Mouse (Mus musculus): Measurements from ENCODE around the gene Brinp1. TPM values are rescaled to one million over a fixed set of nuclear protein-coding genes. Genes with fewer than 3 reads are reported as not detected.
A peak's percentile ranks its signal among the peaks of the same experiment; 100 is the strongest.

Brinp1 gene
- polyA plus RNA-seq (2014; fragmentation: Nextera tagmentation; extraction: Ambion mirVana): 2.3 and 2.9 TPM in 2 replicates

DNA sequence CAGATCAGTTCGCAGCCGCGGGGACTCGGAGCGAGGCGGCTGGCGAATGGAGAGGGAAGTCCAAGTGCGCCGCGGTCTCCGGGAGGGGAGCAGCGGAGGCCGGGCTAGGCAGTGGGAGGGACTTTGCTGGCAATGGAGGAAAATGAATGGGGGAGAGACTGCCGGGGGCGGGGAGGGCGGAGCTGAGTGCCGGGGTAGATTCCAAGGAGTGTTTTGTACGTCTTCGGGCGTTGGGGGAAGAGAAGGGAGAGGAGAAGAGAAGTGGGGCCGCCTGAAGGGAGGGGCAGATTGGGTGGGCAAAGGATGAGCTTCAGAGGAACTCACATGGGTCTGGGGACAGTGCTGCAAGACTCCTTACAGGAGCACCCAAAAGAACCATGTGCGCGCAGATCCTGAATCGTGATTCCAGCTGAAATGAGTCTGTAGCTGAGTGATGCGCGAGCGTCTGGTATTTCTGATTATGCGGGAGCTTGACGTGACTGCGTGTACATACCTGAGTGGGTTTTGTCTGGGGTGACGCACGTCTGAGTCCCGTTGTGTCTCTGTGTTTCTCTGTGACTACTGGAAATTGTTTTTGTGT, at the start of gene Brinp1:
Gene Brinp1 (minus strand): TSS at position 76 of the 580 bp plus-strand sequence.
- H3K4me2 ChIP-seq (ENCODE audit: low read length): peak within 1 kb of the TSS; percentile 75
- peak within 1 kb of the TSS; percentile 42 to 46 for H3K4me3 ChIP-seq (ENCODE audit: control insufficient read depth in 1 of 2, insufficient read depth in 1 of 2, low read depth in 1 of 2, low read length in 2 of 2)
- under 1% methylated on average over 33 of the region's 33 CpGs for WGBS
- peaks cover 31% of the 10 kb centered on the region for H3K27me3 ChIP-seq (ENCODE audit: control insufficient read depth, insufficient read depth, low read length)
- peak; percentile 59 for ATAC-seq (ENCODE audit: insufficient number of reproducible peaks, insufficient read depth, low FRiP score, low read depth)
- H3K36me3 ChIP-seq (ENCODE audit: control insufficient read depth, insufficient read depth, low read length): no peaks in the 10 kb centered on the region
- no peak within 1 kb of the TSS; the same call in 1 of the 2 replicates for H3K9ac ChIP-seq (ENCODE audit: low read length)
- no peaks in the 10 kb centered on the region; a peak in 1 of 4 replicates for H3K4me1 ChIP-seq (ENCODE audit: control insufficient read depth in 2 of 2, insufficient read depth in 2 of 2, low read length in 2 of 2)
- H3K9me3 ChIP-seq (ENCODE audit: control insufficient read depth, low read length): no peaks in the 10 kb centered on the region
- no peak within 1 kb of the TSS for H3K27ac ChIP-seq (replicated peaks in 1 of 2; ENCODE audit: control insufficient read depth in 1 of 2, insufficient read depth in 1 of 2, low read depth in 2 of 2, low read length in 2 of 2)

DNA sequence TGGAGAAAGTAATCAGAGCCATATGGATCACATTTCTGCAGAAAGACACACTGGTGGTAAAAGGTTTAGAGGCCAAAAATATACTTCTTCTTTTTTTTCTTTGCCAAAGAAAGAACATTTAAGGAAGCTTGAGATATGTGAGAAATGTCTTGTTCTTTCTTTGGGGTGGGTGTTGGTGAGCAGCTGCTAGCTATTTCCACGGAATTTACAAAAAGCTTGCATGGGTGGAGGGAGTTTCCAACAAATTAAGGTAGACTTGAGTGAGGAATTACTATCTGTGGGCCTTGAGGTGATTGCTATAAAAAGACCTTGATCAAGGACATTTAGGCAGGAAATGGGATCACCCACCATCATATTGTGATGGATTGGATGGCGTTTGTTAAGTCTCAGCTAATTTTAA, 3.1 kb upstream of the Brinp1 start:
- no peak overlapping the region for H3K27ac ChIP-seq (replicated peaks in 1 of 2; ENCODE audit: control insufficient read depth in 1 of 2, insufficient read depth in 1 of 2, low read depth in 2 of 2, low read length in 2 of 2)
- H3K4me2 ChIP-seq (ENCODE audit: low read length): no peak overlapping the region
- no peaks in the 10 kb centered on the region; a peak in 1 of 4 replicates for H3K4me1 ChIP-seq (ENCODE audit: control insufficient read depth in 2 of 2, insufficient read depth in 2 of 2, low read length in 2 of 2)
- no peaks in the 10 kb centered on the region for H3K36me3 ChIP-seq (ENCODE audit: control insufficient read depth, insufficient read depth, low read length)
- no peak overlapping the region for H3K9ac ChIP-seq (ENCODE audit: low read length)
- WGBS: 58% methylated on average over 2 of the region's 2 CpGs
- no peaks in the 10 kb centered on the region for H3K9me3 ChIP-seq (ENCODE audit: control insufficient read depth, low read length)
- H3K27me3 ChIP-seq (ENCODE audit: control insufficient read depth, insufficient read depth, low read length): peaks cover 31% of the 10 kb centered on the region
- ATAC-seq (ENCODE audit: insufficient number of reproducible peaks, insufficient read depth, low FRiP score, low read depth): no peak
- no peak overlapping the region for H3K4me3 ChIP-seq (ENCODE audit: control insufficient read depth in 1 of 2, insufficient read depth in 1 of 2, low read depth in 1 of 2, low read length in 2 of 2)

DNA sequence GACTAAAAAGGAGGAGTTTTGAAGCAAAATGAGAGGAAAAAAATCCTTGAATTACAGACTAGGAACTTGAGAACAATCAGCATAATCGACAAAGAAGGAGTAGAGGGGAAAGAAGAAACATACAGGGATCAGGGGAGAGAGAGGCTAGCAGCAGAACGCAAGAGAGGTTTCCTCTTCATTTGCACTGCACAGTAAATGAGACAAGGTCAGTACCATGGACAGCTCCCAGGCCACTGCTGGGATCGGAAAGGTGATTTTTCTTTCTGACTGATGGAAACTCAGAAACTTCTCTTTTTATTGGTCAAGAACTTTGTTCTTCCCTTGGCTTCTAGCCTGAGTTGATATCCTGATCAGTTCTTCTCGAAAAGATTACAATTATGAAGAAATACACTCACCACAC, 1.4 kb upstream of the Brinp1 start:
- no peaks in the 10 kb centered on the region for H3K9me3 ChIP-seq (ENCODE audit: control insufficient read depth, low read length)
- no peak overlapping the region for H3K4me3 ChIP-seq (ENCODE audit: control insufficient read depth in 1 of 2, insufficient read depth in 1 of 2, low read depth in 1 of 2, low read length in 2 of 2)
- no peaks in the 10 kb centered on the region; a peak in 1 of 4 replicates for H3K4me1 ChIP-seq (ENCODE audit: control insufficient read depth in 2 of 2, insufficient read depth in 2 of 2, low read length in 2 of 2)
- ATAC-seq (ENCODE audit: insufficient number of reproducible peaks, insufficient read depth, low FRiP score, low read depth): no peak
- 4% methylated on average over 4 of the region's 4 CpGs for WGBS
- H3K27me3 ChIP-seq (ENCODE audit: control insufficient read depth, insufficient read depth, low read length): peaks cover 31% of the 10 kb centered on the region
- no peak overlapping the region for H3K27ac ChIP-seq (replicated peaks in 1 of 2; ENCODE audit: control insufficient read depth in 1 of 2, insufficient read depth in 1 of 2, low read depth in 2 of 2, low read length in 2 of 2)
- H3K9ac ChIP-seq (ENCODE audit: low read length): no peak overlapping the region
- H3K36me3 ChIP-seq (ENCODE audit: control insufficient read depth, insufficient read depth, low read length): no peaks in the 10 kb centered on the region
- H3K4me2 ChIP-seq (ENCODE audit: low read length): no peak overlapping the region

DNA sequence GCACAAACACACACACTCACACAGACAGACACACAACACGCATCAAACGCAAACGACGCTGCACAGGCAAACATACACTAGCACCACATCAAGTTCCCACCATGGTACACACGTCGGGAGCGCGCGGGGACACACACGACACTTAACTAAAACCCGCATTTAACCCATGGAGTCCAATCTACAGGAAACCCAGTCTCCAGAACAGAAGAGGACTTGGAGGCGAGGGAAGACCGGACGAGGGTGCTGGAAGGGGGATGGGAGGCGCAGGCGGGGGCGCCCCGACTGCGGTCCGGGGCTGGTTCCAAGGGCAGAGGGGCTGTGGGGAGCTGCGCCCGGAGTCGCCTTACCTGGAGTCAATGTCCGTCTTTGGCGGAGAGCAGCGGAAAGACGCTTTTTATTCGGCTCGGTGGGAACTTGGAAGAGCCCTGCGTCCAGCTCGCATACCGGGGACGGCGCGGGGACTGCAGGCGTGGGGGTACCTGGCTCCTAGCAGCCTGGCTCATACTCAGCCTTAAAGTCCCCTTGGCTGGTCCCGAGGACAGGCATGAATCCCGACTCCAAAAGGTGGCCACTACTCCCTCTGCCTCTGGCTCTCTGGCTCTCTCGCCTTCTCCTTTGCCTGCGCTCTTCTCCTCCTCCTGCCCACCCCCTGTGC, 403 bp downstream of the Brinp1 start:
- Histone ChIP-seq H3K9ac (ENCODE audit: low read length) (no peak overlapping the region; the same call in 1 of the 2 replicates), H3K36me3 (ENCODE audit: control insufficient read depth, insufficient read depth, low read length) (no peaks in the 10 kb centered on the region), H3K4me2 (ENCODE audit: low read length) (peak overlapping the region; percentile 75), H3K27me3 (ENCODE audit: control insufficient read depth, insufficient read depth, low read length) (peaks cover 31% of the 10 kb centered on the region), H3K27ac (replicated peaks in 1 of 2; ENCODE audit: control insufficient read depth in 1 of 2, insufficient read depth in 1 of 2, low read depth in 2 of 2, low read length in 2 of 2) (no peak overlapping the region), H3K9me3 (ENCODE audit: control insufficient read depth, low read length) (no peaks in the 10 kb centered on the region), H3K4me3 (ENCODE audit: control insufficient read depth in 1 of 2, insufficient read depth in 1 of 2, low read depth in 1 of 2, low read length in 2 of 2) (peak overlapping the region; percentile 42 to 46), H3K4me1 (ENCODE audit: control insufficient read depth in 2 of 2, insufficient read depth in 2 of 2, low read length in 2 of 2) (no peaks in the 10 kb centered on the region; a peak in 1 of 4 replicates)
- WGBS: under 1% methylated on average over 40 of the region's 40 CpGs
- ATAC-seq (ENCODE audit: insufficient number of reproducible peaks, insufficient read depth, low FRiP score, low read depth): no peak

DNA sequence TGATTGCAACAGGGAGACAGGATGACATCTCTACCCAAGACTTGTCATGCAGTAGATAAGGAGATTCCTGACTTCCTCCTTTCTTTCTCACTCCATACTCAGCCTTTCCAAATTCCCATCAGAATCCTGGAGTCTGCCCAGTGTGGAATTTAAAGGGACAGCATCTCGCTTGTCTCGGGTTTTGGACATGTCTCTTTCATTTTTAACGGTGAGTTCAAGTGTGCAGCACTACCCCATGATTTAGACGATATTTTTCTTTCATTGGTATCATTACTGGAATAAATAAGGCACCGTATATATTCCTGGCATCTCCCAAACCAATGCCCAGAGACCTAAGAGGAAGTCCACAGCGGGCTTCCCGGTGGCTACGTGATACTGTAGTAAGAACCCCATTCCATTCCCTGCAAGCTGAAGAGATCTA, 1.1 kb downstream of the Brinp1 start:
- Histone ChIP-seq H3K27me3 (ENCODE audit: control insufficient read depth, insufficient read depth, low read length) (peaks cover 31% of the 10 kb centered on the region), H3K9ac (ENCODE audit: low read length) (no peak overlapping the region), H3K4me1 (ENCODE audit: control insufficient read depth in 2 of 2, insufficient read depth in 2 of 2, low read length in 2 of 2) (no peaks in the 10 kb centered on the region; a peak in 1 of 4 replicates), H3K4me2 (ENCODE audit: low read length) (peak overlapping the region; percentile 75), H3K4me3 (ENCODE audit: control insufficient read depth in 1 of 2, insufficient read depth in 1 of 2, low read depth in 1 of 2, low read length in 2 of 2) (peak overlapping the region; percentile 42 to 46), H3K36me3 (ENCODE audit: control insufficient read depth, insufficient read depth, low read length) (no peaks in the 10 kb centered on the region), H3K27ac (replicated peaks in 1 of 2; ENCODE audit: control insufficient read depth in 1 of 2, insufficient read depth in 1 of 2, low read depth in 2 of 2, low read length in 2 of 2) (no peak overlapping the region), H3K9me3 (ENCODE audit: control insufficient read depth, low read length) (no peaks in the 10 kb centered on the region)
- WGBS: 9% methylated on average over 8 of the region's 8 CpGs
- no peak for ATAC-seq (ENCODE audit: insufficient number of reproducible peaks, insufficient read depth, low FRiP score, low read depth)

DNA sequence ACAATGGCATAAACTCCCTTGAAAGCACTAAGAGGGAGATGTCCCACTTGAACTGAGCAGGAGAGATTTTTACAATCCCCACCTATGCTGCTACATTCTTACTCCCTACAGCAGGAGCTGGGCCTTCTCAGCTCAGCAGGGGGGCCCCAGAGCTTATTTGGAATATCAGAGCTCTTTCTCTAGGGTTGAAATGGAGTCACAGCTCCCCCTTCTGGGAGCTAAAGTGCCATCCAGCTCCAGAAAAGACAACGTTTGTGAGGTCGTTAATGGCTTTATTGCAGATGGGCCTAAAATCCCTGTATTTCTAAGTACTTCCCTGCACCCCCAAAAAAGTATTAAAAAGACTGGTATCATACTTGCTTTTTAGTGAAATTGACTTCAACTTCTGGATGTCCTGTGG, 3.6 kb downstream of the Brinp1 start:
- WGBS: 5% methylated on average over 2 of the region's 2 CpGs
- no peak overlapping the region for H3K4me2 ChIP-seq (ENCODE audit: low read length)
- no peak for ATAC-seq (ENCODE audit: insufficient number of reproducible peaks, insufficient read depth, low FRiP score, low read depth)
- H3K27ac ChIP-seq (replicated peaks in 1 of 2; ENCODE audit: control insufficient read depth in 1 of 2, insufficient read depth in 1 of 2, low read depth in 2 of 2, low read length in 2 of 2): no peak overlapping the region
- no peaks in the 10 kb centered on the region for H3K9me3 ChIP-seq (ENCODE audit: control insufficient read depth, low read length)
- no peak overlapping the region for H3K4me3 ChIP-seq (ENCODE audit: control insufficient read depth in 1 of 2, insufficient read depth in 1 of 2, low read depth in 1 of 2, low read length in 2 of 2)
- H3K36me3 ChIP-seq (ENCODE audit: control insufficient read depth, insufficient read depth, low read length): no peaks in the 10 kb centered on the region
- H3K27me3 ChIP-seq (ENCODE audit: control insufficient read depth, insufficient read depth, low read length): peaks cover 31% of the 10 kb centered on the region
- H3K9ac ChIP-seq (ENCODE audit: low read length): no peak overlapping the region
- H3K4me1 ChIP-seq (ENCODE audit: control insufficient read depth in 2 of 2, insufficient read depth in 2 of 2, low read length in 2 of 2): no peaks in the 10 kb centered on the region; a peak in 1 of 4 replicates

DNA sequence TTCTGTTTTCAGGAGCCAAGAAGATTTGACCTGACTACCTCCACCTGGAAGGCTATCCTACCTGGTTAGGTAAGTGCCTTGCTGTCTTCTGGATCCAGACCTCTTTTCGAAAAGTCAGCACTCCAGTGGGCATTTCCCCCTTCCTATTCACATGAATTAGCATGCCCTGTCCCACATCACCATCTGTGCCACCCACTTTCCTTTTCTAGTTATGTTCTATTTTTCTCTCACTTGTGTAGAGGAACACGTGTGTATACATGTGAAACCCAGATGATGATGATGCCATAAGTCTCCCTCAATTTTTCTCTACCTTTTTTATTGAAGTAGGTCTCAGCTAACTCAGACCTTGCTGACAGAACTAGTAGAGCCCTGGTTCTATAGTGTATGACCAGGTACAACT, 11.3 kb downstream of the Brinp1 start:
- H3K4me2 ChIP-seq (ENCODE audit: low read length): no peak overlapping the region
- H3K27ac ChIP-seq (replicated peaks in 1 of 2; ENCODE audit: control insufficient read depth in 1 of 2, insufficient read depth in 1 of 2, low read depth in 2 of 2, low read length in 2 of 2): no peak overlapping the region
- no peak overlapping the region for H3K4me3 ChIP-seq (ENCODE audit: control insufficient read depth in 1 of 2, insufficient read depth in 1 of 2, low read depth in 1 of 2, low read length in 2 of 2)
- no peak overlapping the region for H3K9ac ChIP-seq (ENCODE audit: low read length)
- 69% methylated on average over 2 of the region's 2 CpGs for WGBS
- no peaks in the 10 kb centered on the region for H3K9me3 ChIP-seq (ENCODE audit: control insufficient read depth, low read length)
- no peaks in the 10 kb centered on the region for H3K36me3 ChIP-seq (ENCODE audit: control insufficient read depth, insufficient read depth, low read length)
- no peaks in the 10 kb centered on the region for H3K27me3 ChIP-seq (ENCODE audit: control insufficient read depth, insufficient read depth, low read length)
- no peak for ATAC-seq (ENCODE audit: insufficient number of reproducible peaks, insufficient read depth, low FRiP score, low read depth)
- H3K4me1 ChIP-seq (ENCODE audit: control insufficient read depth in 2 of 2, insufficient read depth in 2 of 2, low read length in 2 of 2): no peaks in the 10 kb centered on the region
